Mouse (Mus musculus): Measurements from ENCODE around the gene Abhd4. TPM values are rescaled to one million over a fixed set of nuclear protein-coding genes. Genes with fewer than 3 reads are reported as not detected.
A peak's percentile ranks its signal among the peaks of the same experiment; 100 is the strongest.
"Not testable (repeated sequence)": the region's sequence is repeated elsewhere in the genome, so short reads cannot be mapped to it uniquely, and the experiment has no call there.

Gene Abhd4
- polyA plus RNA-seq, 1 experiment from 2014 or later: 52.2 TPM

GRCm38 (mm10) chr14:54224064-54224417, 29.9 kb upstream of the Abhd4 start:
- H3K27ac ChIP-seq: no peak overlapping the region
- H3K27me3 ChIP-seq: no peaks in the 10 kb centered on the region
- no peak overlapping the region for H3K4me3 ChIP-seq
- ATAC-seq (ENCODE audit: borderline replicate concordance, extremely low read depth, low FRiP score, low TSS enrichment): no peak
- H3K4me2 ChIP-seq: no peak overlapping the region
- WGBS: 54% methylated on average over 5 of the region's 5 CpGs
- H3K9ac ChIP-seq: no peak overlapping the region
- H3K4me1 ChIP-seq: peaks cover 28% of the 10 kb centered on the region
- H3K36me3 ChIP-seq: no peaks in the 10 kb centered on the region
- H3K9me3 ChIP-seq: no peaks in the 10 kb centered on the region

GRCm38 (mm10) chr14:54224484-54225467, 29.2 kb upstream of the Abhd4 start:
- no peaks in the 10 kb centered on the region for H3K27me3 ChIP-seq
- H3K27ac ChIP-seq: peak overlapping the region; percentile 36; the same call in 1 of the 2 replicates
- H3K4me3 ChIP-seq: no peak overlapping the region
- H3K9me3 ChIP-seq: no peaks in the 10 kb centered on the region
- H3K4me1 ChIP-seq: peaks cover 30% of the 10 kb centered on the region
- H3K4me2 ChIP-seq: no peak overlapping the region
- no peak overlapping the region for H3K9ac ChIP-seq
- 44% methylated on average over 16 of the region's 16 CpGs for WGBS
- ATAC-seq (ENCODE audit: borderline replicate concordance, extremely low read depth, low FRiP score, low TSS enrichment): no peak
- H3K36me3 ChIP-seq: no peaks in the 10 kb centered on the region

GRCm38 (mm10) chr14:54225725-54226124, 28.3 kb upstream of the Abhd4 start:
- H3K27me3 ChIP-seq: no peaks in the 10 kb centered on the region
- H3K4me1 ChIP-seq: peaks cover 30% of the 10 kb centered on the region
- no peak overlapping the region for H3K9ac ChIP-seq
- WGBS: 84% methylated on average over 11 of the region's 11 CpGs
- no peak overlapping the region for H3K27ac ChIP-seq
- ATAC-seq (ENCODE audit: borderline replicate concordance, extremely low read depth, low FRiP score, low TSS enrichment): no peak
- no peaks in the 10 kb centered on the region for H3K9me3 ChIP-seq
- no peak overlapping the region for H3K4me3 ChIP-seq
- no peak overlapping the region for H3K4me2 ChIP-seq
- H3K36me3 ChIP-seq: no peaks in the 10 kb centered on the region

- peak overlapping the region; percentile 65 for H3K27ac ChIP-seq
- peaks cover 41% of the 10 kb centered on the region for H3K4me1 ChIP-seq
- 10% methylated on average over 16 of the region's 16 CpGs for WGBS
- ATAC-seq (ENCODE audit: borderline replicate concordance, extremely low read depth, low FRiP score, low TSS enrichment): peak; percentile 58
- H3K27me3 ChIP-seq: no peaks in the 10 kb centered on the region
- H3K9me3 ChIP-seq: no peaks in the 10 kb centered on the region
- H3K4me2 ChIP-seq: peak overlapping the region; percentile 57
- peak overlapping the region; percentile 17 for H3K9ac ChIP-seq
- H3K4me3 ChIP-seq: peak overlapping the region; percentile 29
- H3K36me3 ChIP-seq: no peaks in the 10 kb centered on the region
Measured at GRCm38 (mm10) chr14:54226911-54227811, 26.8 kb upstream of the Abhd4 start.

GRCm38 (mm10) chr14:54227911-54228451, 26.0 kb upstream of the Abhd4 start:
- Histone ChIP-seq H3K27ac (peak overlapping the region; percentile 65), H3K27me3 (no peaks in the 10 kb centered on the region), H3K4me3 (peak overlapping the region; percentile 29), H3K4me1 (peaks cover 47% of the 10 kb centered on the region), H3K9me3 (no peaks in the 10 kb centered on the region), H3K36me3 (no peaks in the 10 kb centered on the region), H3K9ac (peak overlapping the region; percentile 17), H3K4me2 (peak overlapping the region; percentile 57)
- ATAC-seq (ENCODE audit: borderline replicate concordance, extremely low read depth, low FRiP score, low TSS enrichment): peak; percentile 57
- WGBS: 0% methylated on average over 10 of the region's 10 CpGs

GRCm38 (mm10) chr14:54228501-54228900, 25.5 kb upstream of the Abhd4 start:
- no peak overlapping the region for H3K4me3 ChIP-seq
- no peaks in the 10 kb centered on the region for H3K27me3 ChIP-seq
- no peak overlapping the region for H3K9ac ChIP-seq
- WGBS: 25% methylated on average over 7 of the region's 7 CpGs
- H3K4me1 ChIP-seq: peaks cover 52% of the 10 kb centered on the region
- peak overlapping the region; percentile 57 for H3K4me2 ChIP-seq
- H3K27ac ChIP-seq: no peak overlapping the region
- no peaks in the 10 kb centered on the region for H3K36me3 ChIP-seq
- ATAC-seq (ENCODE audit: borderline replicate concordance, extremely low read depth, low FRiP score, low TSS enrichment): no peak
- H3K9me3 ChIP-seq: no peaks in the 10 kb centered on the region

GRCm38 (mm10) chr14:54228933-54229713, 24.9 kb upstream of the Abhd4 start:
- H3K4me1 ChIP-seq: peaks cover 58% of the 10 kb centered on the region

GRCm38 (mm10) chr14:54229849-54230248, 24.1 kb upstream of the Abhd4 start:
- H3K9ac ChIP-seq; H3K4me2 ChIP-seq; H3K36me3 ChIP-seq; H3K27me3 ChIP-seq; H3K4me3 ChIP-seq; H3K9me3 ChIP-seq; H3K27ac ChIP-seq; ATAC-seq (ENCODE audit: borderline replicate concordance, extremely low read depth, low FRiP score, low TSS enrichment): not testable (repeated sequence)
- peaks cover 59% of the 10 kb centered on the region for H3K4me1 ChIP-seq
- WGBS: 75% methylated on average over 3 of the region's 4 CpGs

More at GRCm38 (mm10) chr14:54228933-54229713, 24.9 kb upstream of the Abhd4 start:
- H3K36me3 ChIP-seq: no peaks in the 10 kb centered on the region
- no peak for ATAC-seq (ENCODE audit: borderline replicate concordance, extremely low read depth, low FRiP score, low TSS enrichment)
- no peak overlapping the region for H3K4me2 ChIP-seq
- 33% methylated on average over 25 of the region's 25 CpGs for WGBS
- no peaks in the 10 kb centered on the region for H3K9me3 ChIP-seq
- no peak overlapping the region for H3K9ac ChIP-seq
- no peak overlapping the region for H3K27ac ChIP-seq
- H3K4me3 ChIP-seq: no peak overlapping the region
- H3K27me3 ChIP-seq: no peaks in the 10 kb centered on the region

- WGBS: 68% methylated on average over 14 of the region's 14 CpGs
- no peak for ATAC-seq (ENCODE audit: borderline replicate concordance, extremely low read depth, low FRiP score, low TSS enrichment)
- Histone ChIP-seq H3K36me3 (peaks cover 4% of the 10 kb centered on the region; the same call in 1 of the 2 replicates), H3K27me3 (no peaks in the 10 kb centered on the region), H3K4me3 (no peak overlapping the region), H3K4me2 (no peak overlapping the region), H3K9me3 (no peaks in the 10 kb centered on the region), H3K27ac (no peak overlapping the region), H3K4me1 (peaks cover 60% of the 10 kb centered on the region), H3K9ac (no peak overlapping the region)
Measured at GRCm38 (mm10) chr14:54230638-54231150, 23.3 kb upstream of the Abhd4 start.

- Histone ChIP-seq H3K4me2 (no peak overlapping the region), H3K9me3 (no peaks in the 10 kb centered on the region), H3K9ac (no peak overlapping the region), H3K27me3 (no peaks in the 10 kb centered on the region), H3K27ac (no peak overlapping the region), H3K36me3 (peaks cover 4% of the 10 kb centered on the region; the same call in 1 of the 2 replicates), H3K4me3 (no peak overlapping the region), H3K4me1 (peaks cover 63% of the 10 kb centered on the region)
- WGBS: 54% methylated on average over 21 of the region's 21 CpGs
- no peak for ATAC-seq (ENCODE audit: borderline replicate concordance, extremely low read depth, low FRiP score, low TSS enrichment)
Measured at GRCm38 (mm10) chr14:54231176-54231956, 22.6 kb upstream of the Abhd4 start.

All from lung, embryonic 15.5 days (tissue).